Mouse (Mus musculus) megakaryocyte, embryonic 14.5 days (primary cell): ENCODE data around the gene Blvra. TPM values are rescaled to one million over a fixed set of nuclear protein-coding genes. Genes with fewer than 3 reads are reported as not detected.
"Not testable (repeated sequence)": the region's sequence is repeated elsewhere in the genome, so short reads cannot be mapped to it uniquely, and the experiment has no call there.

Experiments used
- H3K27me3 ChIP-seq: replicated peaks from 2 replicates; pipeline ENCODE3; 2012; ENCODE audit warnings: inconsistent platforms
- H3K36me3 ChIP-seq: replicated peaks from 2 replicates; pipeline ENCODE3; 2012; ENCODE audit warnings: low read length, inconsistent platforms, mixed read lengths
- H3K4me1 ChIP-seq: 2 replicates; pipeline ENCODE4 v1.6.1; 2012; ENCODE audit warnings: inconsistent platforms
- H3K4me3 ChIP-seq: replicated peaks from 2 replicates; pipeline ENCODE3; 2012; ENCODE audit warnings: moderate library complexity, mild to moderate bottlenecking, inconsistent platforms
- H3K9me3 ChIP-seq: 2 replicates; pipeline ENCODE4 v1.6.1; 2012; ENCODE audit warnings: inconsistent platforms
- FLI1 ChIP-seq: IDR thresholded peaks from 2 replicates; pipeline ENCODE4 v1.6.1; 2012; ENCODE audit warnings: low read length, inconsistent platforms, mixed read lengths
- GATA1 ChIP-seq: IDR thresholded peaks from 3 replicates; pipeline ENCODE4 v1.6.1; 2012; ENCODE audit warnings: mixed read lengths, low read length, inconsistent platforms, borderline replicate concordance
- polyA plus RNA-seq: library from polyadenylated mRNA; stranded (reverse); fragments of >175 nt; gene quantifications from 2 replicates; pipeline ENCODE4 v1.2.3, GENCODE M21; 2012; ENCODE audit warnings: low replicate concordance; ENCODE audit not compliant: insufficient read depth

Gene Blvra
- polyA plus RNA-seq, 1 experiment: 9.9 TPM

GRCm38 (mm10) chr2:127133621-127134461 lies 63.4 kb downstream of the Blvra start, which contains the start of gene Ncaph:
Gene Ncaph (minus strand): TSS chr2:127133954.
- H3K4me1 ChIP-seq: peaks cover 70% of the 10 kb centered on the region
- TF ChIP-seq FLI1 (peak; percentile 65; the same call in 1 of the 2 replicates), GATA1 (no peak)
- peak within 1 kb of the TSS; percentile 97 for H3K4me3 ChIP-seq
- H3K27me3 ChIP-seq: no peaks in the 10 kb centered on the region
- peaks cover under 1% of the 10 kb centered on the region for H3K36me3 ChIP-seq
- H3K9me3 ChIP-seq: no peaks in the 10 kb centered on the region

DNA sequence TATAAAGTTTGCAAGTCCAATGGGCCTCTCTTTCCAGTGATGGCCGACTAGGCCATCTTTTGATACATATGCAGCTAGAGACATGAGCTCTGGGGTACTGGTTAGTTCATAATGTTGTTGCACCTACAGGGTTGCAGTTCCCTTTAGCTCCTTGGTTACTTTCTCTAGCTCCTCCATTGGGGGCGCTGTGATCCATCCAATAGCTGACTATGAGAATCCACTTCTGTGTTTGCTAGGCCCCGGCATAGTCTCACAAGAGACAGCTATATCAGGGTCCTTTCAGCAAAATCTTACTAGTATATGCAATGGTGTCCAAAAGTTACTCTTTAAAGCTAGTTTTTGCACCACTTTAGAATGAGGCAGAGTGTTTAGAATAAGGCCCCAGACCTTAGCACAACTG lies 64.8 kb downstream of the Blvra start:
- Histone ChIP-seq H3K4me1 (peaks cover 56% of the 10 kb centered on the region), H3K36me3 (peaks cover 14% of the 10 kb centered on the region)
- not testable (repeated sequence) for H3K27me3 ChIP-seq

GRCm38 (mm10) chr2:127136979-127137378 lies 66.5 kb downstream of the Blvra start:
- Histone ChIP-seq H3K27me3 (peaks cover 2% of the 10 kb centered on the region), H3K4me3 (peak overlapping the region; percentile 76), H3K4me1 (peaks cover 47% of the 10 kb centered on the region), H3K36me3 (peaks cover 31% of the 10 kb centered on the region), H3K9me3 (no peaks in the 10 kb centered on the region)
- TF ChIP-seq GATA1 (no peak), FLI1 (no peak)

More for the DNA sequence above, 64.8 kb downstream of the Blvra start:
- not testable (repeated sequence) for H3K4me3 ChIP-seq, H3K9me3 ChIP-seq

DNA sequence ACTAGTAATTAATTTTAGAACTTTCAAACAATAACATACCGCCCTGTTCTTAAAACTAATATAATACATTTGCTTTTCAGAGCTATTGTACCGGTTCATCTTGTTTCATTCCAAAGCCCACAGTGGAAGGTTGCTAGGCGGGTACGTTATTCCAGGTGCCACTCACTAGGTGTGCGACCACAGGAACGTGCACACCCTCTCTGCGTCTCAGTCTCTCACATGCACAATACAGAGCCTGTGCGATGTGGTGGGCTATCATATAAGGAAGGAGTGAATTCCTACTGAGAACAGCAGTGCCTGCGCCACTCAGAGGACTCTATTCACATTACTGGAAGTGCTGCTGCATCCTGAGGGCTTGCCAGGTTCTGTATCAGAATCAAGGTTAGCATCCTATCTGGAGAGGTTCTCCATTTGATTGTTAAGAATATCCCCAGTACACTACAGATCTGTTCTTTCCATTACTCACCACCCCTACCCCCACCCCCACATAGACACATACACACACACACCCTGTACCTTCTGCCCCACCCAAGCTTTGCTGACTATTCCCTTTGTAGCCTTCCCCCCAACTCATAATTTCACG lies 67.5 kb downstream of the Blvra start:
- H3K4me1 ChIP-seq: peaks cover 47% of the 10 kb centered on the region
- no peaks in the 10 kb centered on the region for H3K9me3 ChIP-seq
- peaks cover 2% of the 10 kb centered on the region for H3K27me3 ChIP-seq
- TF ChIP-seq GATA1 (no peak), FLI1 (no peak)
- H3K36me3 ChIP-seq: peaks cover 33% of the 10 kb centered on the region
- no peak overlapping the region for H3K4me3 ChIP-seq

DNA sequence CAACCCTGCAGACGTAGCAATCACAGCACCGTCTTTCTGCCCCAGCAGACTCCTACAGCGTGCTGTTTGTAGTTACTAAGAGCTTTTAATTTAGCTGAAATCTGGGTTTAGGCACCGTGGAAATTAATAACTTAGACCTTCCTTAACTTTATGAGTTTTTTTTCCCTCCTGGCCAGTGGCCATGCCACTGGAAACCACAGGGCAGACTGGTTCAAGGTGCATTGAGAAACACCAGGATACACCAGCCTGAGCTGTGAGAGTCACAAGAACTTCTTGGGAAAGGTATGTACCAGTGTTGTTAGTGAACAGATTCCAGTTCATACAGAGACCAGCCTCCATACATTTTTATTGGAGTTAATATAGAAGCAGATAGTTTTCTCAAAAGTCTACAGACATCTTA lies 68.0 kb downstream of the Blvra start:
- Histone ChIP-seq H3K27me3 (peaks cover 2% of the 10 kb centered on the region), H3K4me1 (peaks cover 48% of the 10 kb centered on the region), H3K9me3 (no peaks in the 10 kb centered on the region), H3K36me3 (peaks cover 33% of the 10 kb centered on the region), H3K4me3 (no peak overlapping the region)
- TF ChIP-seq GATA1: no peak
- TF ChIP-seq FLI1: no peak

DNA sequence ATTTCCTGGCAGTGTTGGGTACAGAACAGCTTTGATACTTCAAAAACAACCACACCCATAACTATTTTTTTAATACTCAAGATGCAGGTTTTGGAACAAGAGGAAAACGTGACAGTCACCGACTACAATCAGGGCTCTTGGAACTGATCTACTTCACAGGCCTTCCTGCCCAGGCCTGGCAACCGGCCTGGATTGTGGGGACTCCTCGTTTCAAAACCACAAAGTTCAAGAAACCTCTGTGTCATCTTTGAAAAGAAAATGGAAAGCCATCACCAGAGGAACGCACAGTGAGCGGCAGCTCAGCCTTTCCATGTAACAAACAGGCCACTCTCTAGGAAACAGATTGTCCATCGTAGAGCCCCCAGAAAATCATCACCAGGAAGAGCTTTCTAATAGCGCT lies 68.6 kb downstream of the Blvra start:
- peaks cover 2% of the 10 kb centered on the region for H3K27me3 ChIP-seq
- peaks cover 52% of the 10 kb centered on the region for H3K4me1 ChIP-seq
- peaks cover 33% of the 10 kb centered on the region for H3K36me3 ChIP-seq
- no peak for TF ChIP-seq FLI1
- no peak for TF ChIP-seq GATA1
- no peaks in the 10 kb centered on the region for H3K9me3 ChIP-seq
- no peak overlapping the region for H3K4me3 ChIP-seq

- peaks cover 2% of the 10 kb centered on the region for H3K27me3 ChIP-seq
- H3K4me1 ChIP-seq: peaks cover 47% of the 10 kb centered on the region
- H3K9me3 ChIP-seq: no peaks in the 10 kb centered on the region
- peaks cover 33% of the 10 kb centered on the region for H3K36me3 ChIP-seq
- H3K4me3 ChIP-seq: no peak overlapping the region
- TF ChIP-seq FLI1: no peak
- no peak for TF ChIP-seq GATA1
These were observed 69.1 kb downstream of the Blvra start for GRCm38 (mm10) chr2:127139605-127140004.

- H3K4me3 ChIP-seq: no peak overlapping the region
- H3K27me3 ChIP-seq: peaks cover 2% of the 10 kb centered on the region
- no peaks in the 10 kb centered on the region for H3K9me3 ChIP-seq
- H3K36me3 ChIP-seq: peaks cover 33% of the 10 kb centered on the region
- H3K4me1 ChIP-seq: peaks cover 45% of the 10 kb centered on the region
- no peak for TF ChIP-seq GATA1
- TF ChIP-seq FLI1: no peak
These were observed 69.5 kb downstream of the Blvra start for GRCm38 (mm10) chr2:127140011-127140410.

- Histone ChIP-seq H3K4me3 (peak overlapping the region; percentile 94), H3K27me3 (peaks cover 3% of the 10 kb centered on the region), H3K9me3 (no peaks in the 10 kb centered on the region), H3K36me3 (peaks cover 33% of the 10 kb centered on the region), H3K4me1 (peaks cover 35% of the 10 kb centered on the region)
- no peak for TF ChIP-seq GATA1
- no peak for TF ChIP-seq FLI1
These were observed 71.6 kb downstream of the Blvra start for GRCm38 (mm10) chr2:127142031-127142430.

- H3K4me3 ChIP-seq: peak overlapping the region; percentile 94
- TF ChIP-seq GATA1 (no peak), FLI1 (no peak)
- peaks cover 5% of the 10 kb centered on the region; the same call in 1 of the 2 replicates for H3K9me3 ChIP-seq
- peaks cover 32% of the 10 kb centered on the region for H3K4me1 ChIP-seq
- H3K27me3 ChIP-seq: peaks cover 3% of the 10 kb centered on the region
- H3K36me3 ChIP-seq: peaks cover 33% of the 10 kb centered on the region
These were observed 72.2 kb downstream of the Blvra start for GRCm38 (mm10) chr2:127142577-127143157.
